Mouse (Mus musculus) intestine, embryonic 16.5 days (tissue): ENCODE results near the gene Sh3glb1. TPM values are rescaled to one million over a fixed set of nuclear protein-coding genes. Genes with fewer than 3 reads are reported as not detected.

ENCODE experiments used
- ATAC-seq: fragments of 200-750 bp; cut with Nextera tagmentation; 2 replicates; pipeline ENCODE4 v1.8.0; 2017; ENCODE audit warnings: moderate TSS enrichment, moderate library complexity
- H3K27ac ChIP-seq: fragments of 300-500 bp; sonication (generic); 2 replicates; pipeline ENCODE4 v1.5.1; 2014; ENCODE audit warnings: mild to moderate bottlenecking, low read length
- H3K27me3 ChIP-seq: fragments of 300-500 bp; sonication (generic); replicated peaks from 2 replicates; pipeline ENCODE4 v1.6.1; 2014; ENCODE audit warnings: low read length, control low read depth, mixed read lengths; ENCODE audit not compliant: control insufficient read depth, insufficient read depth
- H3K36me3 ChIP-seq: fragments of 300-500 bp; sonication (generic); 2 replicates; pipeline ENCODE4 v1.6.1; 2014; ENCODE audit warnings: low read length, control low read depth; ENCODE audit not compliant: control insufficient read depth, insufficient read depth
- H3K4me1 ChIP-seq: fragments of 300-500 bp; sonication (generic); 2 replicates; pipeline ENCODE4 v1.6.1; 2014; ENCODE audit warnings: low read length, control low read depth, mixed read lengths; ENCODE audit not compliant: control insufficient read depth, insufficient read depth
- H3K4me2 ChIP-seq: fragments of 300-500 bp; sonication (generic); 2 replicates; pipeline ENCODE4 v1.6.1; 2014; ENCODE audit warnings: low read depth, low read length, control low read depth
- H3K4me3 ChIP-seq: fragments of 300-500 bp; sonication (generic); 2 replicates; pipeline ENCODE4 v1.5.1; 2014; ENCODE audit warnings: mild to moderate bottlenecking, low read length
- H3K9ac ChIP-seq: fragments of 300-500 bp; sonication (generic); 2 replicates; pipeline ENCODE4 v1.6.1; 2014; ENCODE audit warnings: low read depth, low read length
- H3K9me3 ChIP-seq: fragments of 300-500 bp; sonication (generic); 2 replicates; pipeline ENCODE4 v1.6.1; 2016; ENCODE audit warnings: low read length, control low read depth; ENCODE audit not compliant: control insufficient read depth
- WGBS: fragments of 180-500 bp; shearing (Covaris S2); extraction: QIAGEN DNeasy Blood & Tissue Kit; methylation state at CpG from one replicate; pipeline ENCODE4 v1.1.7; 2014; 5-methylcytosine and 5-hydroxymethylcytosine counted together
- polyA plus RNA-seq: library from polyadenylated mRNA; unstranded; fragments of >200 nt; fragmentation: Nextera tagmentation; extraction: Ambion mirVana; gene quantifications from 2 replicates; pipeline ENCODE4 v1.2.1, GENCODE M21; 2015

Sh3glb1 gene
- polyA plus RNA-seq, 1 experiment from 2014 or later, result 77.9 TPM

- 74% methylated on average over 2 of the region's 2 CpGs for WGBS
Observed at GRCm38 (mm10) chr3:144668949-144669348, 51.2 kb downstream of the Sh3glb1 start.

GRCm38 (mm10) chr3:144668039-144668438, 52.1 kb downstream of the Sh3glb1 start:
- Histone ChIP-seq H3K9me3 (0 out of 2 replicates have a peak, but pooled peaks cover 2% of the 10 kb centered on the region), H3K9ac (no peak overlapping the region), H3K36me3 (no peaks in the 10 kb centered on the region), H3K27me3 (no peaks in the 10 kb centered on the region), H3K4me2 (no peak overlapping the region), H3K4me1 (peaks cover 8% of the 10 kb centered on the region), H3K4me3 (no peak overlapping the region), H3K27ac (no peak overlapping the region)
- no peak for ATAC-seq
- 89% methylated on average over 9 of the region's 9 CpGs for WGBS

More at GRCm38 (mm10) chr3:144668949-144669348, 51.2 kb downstream of the Sh3glb1 start:
- H3K27me3 ChIP-seq, result no peaks in the 10 kb centered on the region
- 0 out of 2 replicates have a peak, but pooled peaks cover under 1% of the 10 kb centered on the region for H3K9me3 ChIP-seq
- ATAC-seq, result no peak
- no peak overlapping the region for H3K4me3 ChIP-seq
- no peak overlapping the region for H3K27ac ChIP-seq
- no peak overlapping the region for H3K4me2 ChIP-seq
- peaks cover 8% of the 10 kb centered on the region for H3K4me1 ChIP-seq
- H3K36me3 ChIP-seq, result no peaks in the 10 kb centered on the region
- no peak overlapping the region for H3K9ac ChIP-seq

GRCm38 (mm10) chr3:144664363-144665299, 55.5 kb downstream of the Sh3glb1 start:
- ATAC-seq, result peak; percentile 39; the same call in 1 of the 2 replicates
- H3K9me3 ChIP-seq, result 0 out of 2 replicates have a peak, but pooled peaks cover 2% of the 10 kb centered on the region
- 34% methylated on average over 22 of the region's 22 CpGs for WGBS
- 0 out of 2 replicates have a peak overlapping the region, but pooled peaks have one; percentile 43 for H3K9ac ChIP-seq
- peaks cover 8% of the 10 kb centered on the region for H3K4me1 ChIP-seq
- H3K27ac ChIP-seq, result 0 out of 2 replicates have a peak overlapping the region, but pooled peaks have one; percentile 33
- H3K4me2 ChIP-seq, result 0 out of 2 replicates have a peak overlapping the region, but pooled peaks have one; percentile 19
- no peaks in the 10 kb centered on the region for H3K27me3 ChIP-seq
- no peak overlapping the region for H3K4me3 ChIP-seq
- no peaks in the 10 kb centered on the region for H3K36me3 ChIP-seq

GRCm38 (mm10) chr3:144663415-144664093, 56.6 kb downstream of the Sh3glb1 start:
- 0 out of 2 replicates have a peak, but pooled peaks cover 2% of the 10 kb centered on the region for H3K9me3 ChIP-seq
- peak overlapping the region; percentile 48 for H3K27ac ChIP-seq
- H3K9ac ChIP-seq, result no peak overlapping the region
- no peak overlapping the region for H3K4me2 ChIP-seq
- peaks cover 8% of the 10 kb centered on the region for H3K4me1 ChIP-seq
- H3K27me3 ChIP-seq, result no peaks in the 10 kb centered on the region
- H3K4me3 ChIP-seq, result no peak overlapping the region
- ATAC-seq, result peak; percentile 91
- H3K36me3 ChIP-seq, result no peaks in the 10 kb centered on the region
- WGBS, result 80% methylated on average over 7 of the region's 7 CpGs

GRCm38 (mm10) chr3:144662215-144662852, 57.8 kb downstream of the Sh3glb1 start:
- Histone ChIP-seq H3K27me3 (no peaks in the 10 kb centered on the region), H3K4me1 (peaks cover 8% of the 10 kb centered on the region), H3K4me2 (no peak overlapping the region), H3K27ac (no peak overlapping the region), H3K36me3 (no peaks in the 10 kb centered on the region), H3K9me3 (0 out of 2 replicates have a peak, but pooled peaks cover 2% of the 10 kb centered on the region), H3K4me3 (no peak overlapping the region), H3K9ac (no peak overlapping the region)
- no peak for ATAC-seq
- 73% methylated on average over 8 of the region's 8 CpGs for WGBS

GRCm38 (mm10) chr3:144661439-144661838, 58.7 kb downstream of the Sh3glb1 start:
- no peak overlapping the region for H3K27ac ChIP-seq
- H3K9ac ChIP-seq, result no peak overlapping the region
- WGBS, result 89% methylated on average over 3 of the region's 3 CpGs
- H3K9me3 ChIP-seq, result 0 out of 2 replicates have a peak, but pooled peaks cover 2% of the 10 kb centered on the region
- H3K4me1 ChIP-seq, result peaks cover 8% of the 10 kb centered on the region
- H3K36me3 ChIP-seq, result no peaks in the 10 kb centered on the region
- no peaks in the 10 kb centered on the region for H3K27me3 ChIP-seq
- H3K4me3 ChIP-seq, result no peak overlapping the region
- ATAC-seq, result no peak
- H3K4me2 ChIP-seq, result no peak overlapping the region

- Histone ChIP-seq H3K4me1 (peaks cover 10% of the 10 kb centered on the region), H3K4me3 (no peak overlapping the region), H3K4me2 (no peak overlapping the region), H3K9me3 (no peaks in the 10 kb centered on the region), H3K9ac (no peak overlapping the region), H3K27me3 (no peaks in the 10 kb centered on the region), H3K27ac (no peak overlapping the region), H3K36me3 (no peaks in the 10 kb centered on the region)
- no peak for ATAC-seq
- 48% methylated on average over 5 of the region's 5 CpGs for WGBS
Observed at GRCm38 (mm10) chr3:144644202-144644601, 75.9 kb downstream of the Sh3glb1 start.

GRCm38 (mm10) chr3:144643301-144643871, 76.7 kb downstream of the Sh3glb1 start:
- no peak overlapping the region for H3K4me3 ChIP-seq
- H3K9ac ChIP-seq, result no peak overlapping the region
- peaks cover 10% of the 10 kb centered on the region for H3K4me1 ChIP-seq
- no peak overlapping the region for H3K4me2 ChIP-seq
- peak; percentile 93 for ATAC-seq
- no peaks in the 10 kb centered on the region for H3K9me3 ChIP-seq
- no peaks in the 10 kb centered on the region for H3K36me3 ChIP-seq
- 0% methylated on average over 2 of the region's 2 CpGs for WGBS
- H3K27ac ChIP-seq, result peak overlapping the region; percentile 14; the same call in 1 of the 2 replicates
- H3K27me3 ChIP-seq, result no peaks in the 10 kb centered on the region
